Mouse (Mus musculus) E14TG2a.4 (cell line): ENCODE measurements around the gene Hs6st1.

Source experiments
- CTCF ChIP-seq: conservative IDR thresholded peaks from 2 replicates; pipeline ENCODE4 v1.5.1; 2014; ENCODE audit warnings: low read length
- POU5F1 ChIP-seq: IDR thresholded peaks from 2 replicates; pipeline ENCODE4 v1.6.1; 2014; ENCODE audit warnings: low read length, borderline replicate concordance

DNA sequence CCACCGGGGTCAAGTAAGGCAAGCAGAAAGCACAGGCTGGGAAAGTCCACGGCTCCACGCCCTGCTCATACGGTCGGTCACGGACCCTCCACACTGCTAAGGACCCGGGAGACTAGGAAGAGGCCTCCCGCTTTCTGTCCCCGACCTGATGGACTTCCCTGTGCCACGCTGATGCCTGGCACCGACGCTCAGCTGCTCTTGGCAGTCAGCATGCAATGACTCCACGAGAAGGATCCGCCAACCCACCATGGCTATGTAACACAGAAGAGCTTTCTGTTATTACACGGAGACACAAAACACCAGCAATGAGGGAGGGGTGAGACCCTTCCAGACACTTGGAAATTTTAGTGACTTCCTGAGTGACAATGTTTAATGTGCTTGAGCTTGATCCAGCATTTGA is 72.1 kb downstream of the Hs6st1 start:
- TF ChIP-seq CTCF = no peak
- no peak for TF ChIP-seq POU5F1
